Mouse (Mus musculus): ENCODE data around the gene Zfp664.

Gene Zfp664

GRCm38 (mm10) chr5:124873096-124873495 lies 10.6 kb downstream of the Zfp664 start:
- no peak for DNase-seq

GRCm38 (mm10) chr5:124873890-124874601 lies 11.6 kb downstream of the Zfp664 start:
- DNase-seq: no peak

- DNase-seq: no peak
These were observed 16.8 kb downstream of the Zfp664 start for GRCm38 (mm10) chr5:124879251-124879650.

GRCm38 (mm10) chr5:124879801-124880200 lies 17.3 kb downstream of the Zfp664 start:
- DNase-seq: no peak

DNA sequence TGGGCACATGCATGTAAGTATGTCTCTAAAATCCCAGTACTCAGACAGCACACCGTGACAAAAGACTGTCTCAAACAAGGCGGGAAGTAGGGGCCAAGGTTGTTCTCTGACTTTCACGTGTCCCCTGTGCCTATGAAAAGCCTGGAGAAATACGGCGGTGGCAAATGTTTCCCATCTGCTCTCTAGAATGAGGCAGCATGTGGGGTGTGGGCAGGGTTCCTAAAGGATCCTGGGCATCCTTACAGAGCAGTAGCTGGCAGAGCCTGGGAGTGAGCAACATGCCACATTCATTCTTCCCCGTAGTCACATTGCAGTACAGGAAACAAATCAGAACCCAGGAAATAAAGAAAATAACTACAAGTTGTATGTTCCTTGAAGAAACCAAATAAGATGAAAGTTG lies 21.4 kb downstream of the Zfp664 start:
- DNase-seq: no peak

DNA sequence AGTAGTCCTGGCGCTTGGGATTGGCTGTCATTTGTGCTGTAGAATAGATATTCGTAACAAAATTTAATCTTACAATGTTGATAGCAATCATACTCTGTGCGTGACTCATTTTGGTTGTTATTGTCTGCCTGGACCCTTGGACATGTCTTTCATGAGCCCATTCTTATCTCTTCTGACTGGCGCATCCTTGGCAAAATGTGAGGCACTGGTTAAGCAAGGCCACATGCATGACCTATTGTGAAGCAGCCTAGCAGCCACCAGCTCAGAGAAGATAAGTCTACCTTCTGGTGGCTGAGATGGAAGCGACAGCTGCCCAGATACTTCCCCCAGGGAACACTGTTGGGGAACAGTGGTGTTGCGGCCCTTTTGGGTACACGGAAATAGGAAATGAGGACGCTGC lies 26.2 kb downstream of the Zfp664 start:
- no peak for DNase-seq

DNA sequence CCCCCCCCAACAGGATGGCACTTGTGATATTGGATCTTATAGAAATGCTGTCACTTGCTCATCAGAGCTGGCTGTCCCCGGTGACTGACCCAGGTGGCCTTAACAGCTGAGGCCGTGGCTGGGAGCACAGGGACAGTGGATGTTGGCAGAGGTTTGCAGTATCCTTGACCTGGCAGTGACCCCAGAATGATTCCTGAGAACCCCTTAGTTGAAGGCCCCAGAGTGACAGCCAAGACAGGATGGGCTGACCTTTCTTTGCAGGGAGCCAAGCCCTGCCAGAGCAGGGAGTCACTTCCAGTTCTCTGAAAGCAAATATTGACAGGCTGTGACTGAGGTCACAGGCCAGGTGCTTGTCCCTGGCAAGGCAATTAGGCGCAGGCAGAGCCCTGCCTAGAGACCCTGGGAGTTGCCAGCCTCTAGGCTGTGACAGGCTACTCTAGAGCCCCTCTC lies 29.5 kb downstream of the Zfp664 start:
- DNase-seq: no peak

DNA sequence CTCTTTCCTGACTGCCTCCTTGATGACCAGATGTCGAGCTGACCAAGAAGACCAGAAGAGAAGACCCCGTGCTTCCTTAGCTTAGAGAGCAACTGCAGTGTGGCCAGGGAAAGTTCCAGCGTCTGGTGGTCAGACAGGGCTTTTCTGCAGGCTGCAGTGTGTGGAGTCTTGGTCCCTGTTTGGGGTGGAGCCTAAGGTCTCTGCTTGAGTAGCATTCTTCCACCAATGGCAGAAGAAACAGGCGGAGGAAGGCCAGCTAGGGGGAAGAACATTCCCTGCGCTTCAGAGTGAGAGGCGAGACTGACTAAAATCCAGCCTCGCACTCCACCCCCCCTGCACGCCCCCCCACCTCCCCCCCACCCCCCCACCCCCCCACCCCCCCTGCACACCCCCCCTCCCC lies 33.6 kb downstream of the Zfp664 start:
- DNase-seq: no peak

- peak; percentile 86 for DNase-seq
These were observed 37.6 kb downstream of the Zfp664 start for GRCm38 (mm10) chr5:124899945-124900631.

DNA sequence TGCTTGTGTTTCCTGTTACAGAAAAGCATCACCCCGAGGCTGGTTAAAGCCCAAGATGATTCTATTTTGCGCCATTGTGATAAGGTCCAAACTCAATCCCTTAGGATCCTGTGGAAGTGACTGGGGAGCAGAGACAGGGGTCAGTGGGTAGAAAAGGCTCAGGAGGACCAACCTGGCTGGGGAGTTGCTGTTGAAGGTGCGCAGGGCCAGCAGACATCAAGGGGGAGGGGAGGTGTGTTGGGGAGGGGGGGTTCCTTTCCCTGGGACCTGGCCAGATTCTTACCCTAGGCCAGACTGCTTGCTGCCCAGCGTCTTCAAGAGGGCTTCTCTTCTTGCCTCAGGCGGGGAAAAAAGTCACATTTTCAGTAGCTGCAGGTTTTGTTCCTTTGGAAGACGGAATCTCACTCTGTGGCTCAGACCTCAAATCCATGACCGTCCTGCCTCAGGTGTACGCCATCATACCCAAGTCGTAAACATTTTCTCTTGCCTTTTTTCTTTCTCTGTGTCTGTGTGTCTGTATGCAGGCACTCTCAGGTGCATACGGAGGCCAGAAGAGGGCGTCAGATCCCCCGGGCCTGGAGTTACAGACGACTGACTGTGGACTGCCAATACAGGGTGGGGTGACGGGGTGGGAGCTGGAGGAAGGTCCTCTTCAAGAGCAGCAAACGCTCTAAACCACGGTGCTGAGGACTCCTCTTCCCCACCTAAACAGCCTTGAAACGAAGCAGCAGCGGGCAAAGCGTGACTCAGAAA lies 38.4 kb downstream of the Zfp664 start:
- DNase-seq: peak; percentile 7

DNA sequence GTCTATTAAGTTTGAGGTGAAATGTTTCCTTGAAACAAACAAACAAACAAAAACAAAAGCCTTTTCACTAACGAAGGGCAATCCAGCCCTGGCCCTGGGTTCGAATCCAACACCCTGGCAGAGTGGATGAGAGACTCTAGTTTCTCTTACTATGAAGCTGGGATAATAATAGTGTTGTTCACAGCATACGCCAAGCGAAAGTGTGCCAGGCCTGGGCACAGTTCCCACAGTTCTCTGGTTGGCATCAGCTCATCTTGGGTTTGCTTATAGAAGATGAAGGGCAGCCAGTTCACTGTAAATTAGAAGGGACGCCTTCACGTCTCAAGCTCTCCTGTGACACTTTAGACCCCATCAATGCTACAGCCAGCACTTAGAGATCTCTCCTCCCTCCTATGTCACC lies 39.2 kb downstream of the Zfp664 start:
- DNase-seq: peak; percentile 31

DNA sequence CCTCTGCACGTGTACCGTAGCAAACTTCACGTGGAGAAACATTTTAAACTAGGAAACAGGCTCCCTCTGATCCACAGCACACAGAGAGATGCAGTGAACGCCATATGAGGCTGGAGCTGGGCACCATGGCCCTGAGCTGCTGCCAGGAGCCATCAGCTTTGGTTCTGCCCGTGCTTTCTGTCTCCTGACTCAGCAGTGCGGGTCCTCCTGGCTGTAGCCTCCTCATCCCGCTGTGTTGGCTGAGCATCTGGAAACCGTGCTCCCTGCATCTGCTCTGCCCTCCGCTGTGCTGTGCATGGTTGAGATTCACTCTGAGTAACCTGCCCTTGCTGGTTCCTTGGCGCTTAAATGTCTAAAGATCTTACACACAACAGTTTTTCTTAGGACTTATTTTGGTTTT lies 39.7 kb downstream of the Zfp664 start:
- no peak for DNase-seq

GRCm38 (mm10) chr5:124903852-124904251 lies 41.4 kb downstream of the Zfp664 start:
- no peak for DNase-seq

- DNase-seq: no peak
These were observed 44.4 kb downstream of the Zfp664 start for GRCm38 (mm10) chr5:124906890-124907289.

GRCm38 (mm10) chr5:124908860-124909259 lies 46.4 kb downstream of the Zfp664 start:
- peak; percentile 84 for DNase-seq

- DNase-seq: no peak
These were observed 49.8 kb downstream of the Zfp664 start for GRCm38 (mm10) chr5:124912276-124912675.

- DNase-seq: no peak
These were observed 50.7 kb downstream of the Zfp664 start for GRCm38 (mm10) chr5:124912946-124913933.

GRCm38 (mm10) chr5:124919798-124920197 lies 57.3 kb downstream of the Zfp664 start:
- no peak for DNase-seq

- no peak for DNase-seq
These were observed 58.9 kb downstream of the Zfp664 start for GRCm38 (mm10) chr5:124921410-124921809.

DNA sequence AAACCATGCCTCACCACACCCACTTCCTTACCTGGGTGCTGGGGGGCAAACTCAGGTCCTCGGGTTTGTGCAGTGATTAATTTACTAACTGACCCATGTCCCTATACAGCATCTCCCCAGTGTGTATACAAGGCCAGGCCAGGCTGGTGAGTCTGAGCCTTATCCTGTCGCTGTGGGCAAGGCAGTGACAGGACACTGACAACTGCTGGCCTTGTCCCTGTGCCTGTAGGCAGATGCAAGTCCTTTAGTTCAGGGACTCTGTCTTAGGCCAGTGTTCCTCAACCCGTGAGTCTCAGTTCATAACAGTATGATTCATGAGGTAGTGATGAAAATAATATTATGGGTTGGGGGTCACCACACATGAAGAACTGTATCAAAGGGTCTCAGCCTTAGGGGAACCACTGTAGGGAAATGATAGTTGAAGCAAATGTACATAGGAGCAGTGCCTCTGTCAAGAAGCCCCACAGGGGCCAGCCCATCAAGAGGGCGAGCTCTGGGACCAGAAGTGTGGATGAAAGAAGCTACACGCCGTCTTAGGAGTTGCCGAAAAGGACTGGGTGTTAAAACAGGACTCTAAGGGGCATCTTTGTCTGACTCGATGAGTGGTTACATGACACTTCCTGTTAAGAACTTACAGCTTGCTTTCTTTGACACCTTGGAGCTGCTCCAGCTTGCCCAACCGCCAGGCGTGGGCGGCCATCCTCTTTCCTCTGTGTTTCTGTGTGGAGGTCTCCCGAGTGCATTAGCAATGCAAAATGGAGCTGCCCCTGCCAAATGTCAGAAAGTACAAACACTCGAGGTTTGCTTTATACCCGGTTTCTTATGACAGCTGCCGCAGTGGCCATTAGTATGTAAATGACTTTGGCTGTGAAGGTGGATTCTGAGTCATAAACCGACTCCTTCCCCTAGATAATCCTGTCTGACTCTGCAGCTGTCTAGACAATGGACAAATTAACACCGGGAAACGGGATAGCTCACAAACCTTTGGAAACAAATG lies 60.2 kb downstream of the Zfp664 start:
- DNase-seq: peak; percentile 37

GRCm38 (mm10) chr5:124929425-124930054 lies 67.0 kb downstream of the Zfp664 start:
- DNase-seq: peak; percentile 62

All from kidney, adult 18-20 months (tissue).